Mouse (Mus musculus): ENCODE results near the gene Dnase1l2.

- TF ChIP-seq CTCF (IDR thresholded peaks at IDR 0.05; ENCODE audit: low read depth) = no peak
- TF ChIP-seq EP300 (IDR thresholded peaks at IDR 0.05; ENCODE audit: low read depth) = no peak
Measured at GRCm38 (mm10) chr17:24394456-24394855, 48.4 kb downstream of the Dnase1l2 start.
